Mouse (Mus musculus): ENCODE data around the gene Izumo4.

- TF ChIP-seq POLR2A (IDR thresholded peaks at IDR 0.05; ENCODE audit: insufficient read length, low read depth) = no peak
- TF ChIP-seq CEBPB (IDR thresholded peaks at IDR 0.05; ENCODE audit: insufficient read depth, poor library complexity, severe bottlenecking) = no peak
- TF ChIP-seq MAX (IDR thresholded peaks at IDR 0.05; ENCODE audit: low read depth) = no peak
- no peak for TF ChIP-seq USF1 (IDR thresholded peaks at IDR 0.05; ENCODE audit: low read depth)
- no peak for TF ChIP-seq MYOD1 (IDR thresholded peaks at IDR 0.05; ENCODE audit: control insufficient read depth in 1 of 3, insufficient read length in 2 of 3, low read depth in 2 of 3)
- no peak for TF ChIP-seq TCF12 (IDR thresholded peaks at IDR 0.05; ENCODE audit: insufficient read depth, poor library complexity, severe bottlenecking)
- TF ChIP-seq E2F4 (IDR thresholded peaks at IDR 0.05; ENCODE audit: insufficient read depth) = no peak
Measured at GRCm38 (mm10) chr10:80654866-80655265, 47.1 kb upstream of the Izumo4 start.

Measured in myocyte (in vitro differentiated cells).